Mouse (Mus musculus) hindbrain, embryonic 12.5 days (tissue): Measurements from ENCODE around the gene Smim13. TPM values are rescaled to one million over a fixed set of nuclear protein-coding genes. Genes with fewer than 3 reads are reported as not detected.
A peak's percentile ranks its signal among the peaks of the same experiment; 100 is the strongest.
"Not testable (repeated sequence)": the region's sequence is repeated elsewhere in the genome, so short reads cannot be mapped to it uniquely, and the experiment has no call there.

ENCODE experiments used
- ATAC-seq: fragments of 200-750 bp; cut with Nextera tagmentation; 2 replicates; pipeline ENCODE4 v1.8.0; 2017; ENCODE audit warnings: moderate TSS enrichment; ENCODE audit not compliant: low FRiP score
- H3K27ac ChIP-seq: fragments of 300-500 bp; sonication (generic); 2 replicates; pipeline ENCODE4 v1.5.1; 2016; ENCODE audit warnings: mild to moderate bottlenecking
- H3K27me3 ChIP-seq: fragments of 300-500 bp; sonication (generic); 2 replicates; pipeline ENCODE4 v1.6.1; 2016; ENCODE audit warnings: mild to moderate bottlenecking
- H3K36me3 ChIP-seq: fragments of 300-500 bp; sonication (generic); 2 replicates; pipeline ENCODE4 v1.6.1; 2016; ENCODE audit warnings: mild to moderate bottlenecking
- H3K4me1 ChIP-seq: fragments of 300-500 bp; sonication (generic); 2 replicates; pipeline ENCODE4 v1.6.1; 2016
- H3K4me2 ChIP-seq: fragments of 300-500 bp; sonication (generic); replicated peaks from 2 replicates; pipeline ENCODE4 v1.6.1; 2016; ENCODE audit warnings: mild to moderate bottlenecking
- H3K4me3 ChIP-seq: fragments of 300-500 bp; sonication (generic); 2 replicates; pipeline ENCODE4 v1.5.1; 2016; ENCODE audit warnings: mild to moderate bottlenecking
- H3K9ac ChIP-seq: fragments of 300-500 bp; sonication (generic); 2 replicates; pipeline ENCODE4 v1.6.1; 2016; ENCODE audit warnings: mild to moderate bottlenecking, moderate library complexity
- H3K9me3 ChIP-seq: fragments of 300-500 bp; sonication (generic); replicated peaks from 2 replicates; pipeline ENCODE4 v1.6.1; 2016; ENCODE audit warnings: mild to moderate bottlenecking
- WGBS: fragments of 180-500 bp; shearing (Covaris S2); methylation state at CpG from one replicate; pipeline ENCODE4 v1.1.7; 2016; 5-methylcytosine and 5-hydroxymethylcytosine counted together
- polyA plus RNA-seq: library from polyadenylated mRNA; unstranded; fragments of >200 nt; fragmentation: Nextera tagmentation; extraction: Ambion mirVana; gene quantifications from 2 replicates; pipeline ENCODE4 v1.2.1, GENCODE M21; 2016

The Smim13 gene
- polyA plus RNA-seq, 1 experiment from 2014 or later, result 20.0 TPM

GRCm38 (mm10) chr13:41244306-41244830, 5.3 kb upstream of the Smim13 start:
- Histone ChIP-seq H3K4me1 (peaks cover 4% of the 10 kb centered on the region), H3K9ac (no peak overlapping the region), H3K4me3 (no peak overlapping the region), H3K9me3 (no peaks in the 10 kb centered on the region), H3K4me2 (no peak overlapping the region), H3K27me3 (peaks cover 2% of the 10 kb centered on the region; the same call in 1 of the 2 replicates), H3K27ac (no peak overlapping the region), H3K36me3 (no peaks in the 10 kb centered on the region)
- 63% methylated on average over 6 of the region's 6 CpGs for WGBS
- no peak for ATAC-seq

- H3K27me3 ChIP-seq, result no peaks in the 10 kb centered on the region
- ATAC-seq, result peak; percentile 20; the same call in 1 of the 2 replicates
- no peaks in the 10 kb centered on the region for H3K9me3 ChIP-seq
- peak overlapping the region; percentile 79 for H3K4me3 ChIP-seq
- H3K9ac ChIP-seq, result peak overlapping the region; percentile 52
- WGBS, result 47% methylated on average over 12 of the region's 12 CpGs
- H3K4me2 ChIP-seq, result peak overlapping the region; percentile 64
- H3K4me1 ChIP-seq, result peaks cover 7% of the 10 kb centered on the region
- H3K27ac ChIP-seq, result 0 out of 2 replicates have a peak overlapping the region, but pooled peaks have one; percentile 35
- no peaks in the 10 kb centered on the region for H3K36me3 ChIP-seq
Observed at GRCm38 (mm10) chr13:41248751-41249520, 708 bp upstream of the Smim13 start.

GRCm38 (mm10) chr13:41250318-41250981, 806 bp downstream of the Smim13 start:
- H3K36me3 ChIP-seq, result no peaks in the 10 kb centered on the region
- H3K9ac ChIP-seq, result peak overlapping the region; percentile 74
- peak overlapping the region; percentile 89; the same call in 1 of the 2 replicates for H3K27ac ChIP-seq
- no peak for ATAC-seq
- H3K4me2 ChIP-seq, result peak overlapping the region; percentile 64
- H3K4me1 ChIP-seq, result peaks cover 7% of the 10 kb centered on the region
- H3K9me3 ChIP-seq, result no peaks in the 10 kb centered on the region
- 1% methylated on average over 27 of the region's 27 CpGs for WGBS
- H3K27me3 ChIP-seq, result no peaks in the 10 kb centered on the region
- H3K4me3 ChIP-seq, result peak overlapping the region; percentile 79

- H3K9me3 ChIP-seq, H3K9ac ChIP-seq, H3K4me3 ChIP-seq, H3K4me1 ChIP-seq, H3K27me3 ChIP-seq, H3K27ac ChIP-seq, H3K4me2 ChIP-seq, H3K36me3 ChIP-seq, ATAC-seq: not testable (repeated sequence)
- 89% methylated on average over 5 of the region's 5 CpGs for WGBS
Observed at GRCm38 (mm10) chr13:41251232-41251631, 1.6 kb downstream of the Smim13 start.

- Histone ChIP-seq H3K27me3 (no peaks in the 10 kb centered on the region), H3K9me3 (no peaks in the 10 kb centered on the region), H3K4me2 (no peak overlapping the region), H3K4me3 (no peak overlapping the region), H3K36me3 (no peaks in the 10 kb centered on the region), H3K27ac (no peak overlapping the region), H3K4me1 (peaks cover 7% of the 10 kb centered on the region), H3K9ac (no peak overlapping the region)
- ATAC-seq, result no peak
- 78% methylated on average over 5 of the region's 5 CpGs for WGBS
Observed at GRCm38 (mm10) chr13:41251667-41252066, 2.0 kb downstream of the Smim13 start.

- H3K9ac ChIP-seq, result no peak overlapping the region
- ATAC-seq, result no peak
Observed at GRCm38 (mm10) chr13:41252141-41252540, 2.5 kb downstream of the Smim13 start.

GRCm38 (mm10) chr13:41252736-41253135, 3.1 kb downstream of the Smim13 start:
- Histone ChIP-seq H3K27me3 (no peaks in the 10 kb centered on the region), H3K9me3 (no peaks in the 10 kb centered on the region), H3K4me2 (no peak overlapping the region), H3K36me3 (no peaks in the 10 kb centered on the region), H3K4me3 (no peak overlapping the region), H3K4me1 (peaks cover 7% of the 10 kb centered on the region), H3K27ac (no peak overlapping the region), H3K9ac (no peak overlapping the region)
- 97% methylated on average over 7 of the region's 7 CpGs for WGBS
- ATAC-seq, result no peak

More at GRCm38 (mm10) chr13:41252141-41252540, 2.5 kb downstream of the Smim13 start:
- Histone ChIP-seq H3K4me2 (no peak overlapping the region), H3K4me1 (peaks cover 7% of the 10 kb centered on the region), H3K9me3 (no peaks in the 10 kb centered on the region), H3K36me3 (no peaks in the 10 kb centered on the region), H3K4me3 (no peak overlapping the region), H3K27me3 (no peaks in the 10 kb centered on the region), H3K27ac (no peak overlapping the region)
- WGBS, result 83% methylated on average over 6 of the region's 6 CpGs

GRCm38 (mm10) chr13:41256126-41256525, 6.5 kb downstream of the Smim13 start:
- 92% methylated on average over 5 of the region's 5 CpGs for WGBS
- Histone ChIP-seq H3K4me3 (no peak overlapping the region), H3K27me3 (no peaks in the 10 kb centered on the region), H3K36me3 (no peaks in the 10 kb centered on the region), H3K9me3 (no peaks in the 10 kb centered on the region), H3K27ac (no peak overlapping the region), H3K4me2 (no peak overlapping the region), H3K4me1 (0 out of 2 replicates have a peak, but pooled peaks cover under 1% of the 10 kb centered on the region), H3K9ac (no peak overlapping the region)
- no peak for ATAC-seq

- Histone ChIP-seq H3K4me2 (no peak overlapping the region), H3K27me3 (no peaks in the 10 kb centered on the region), H3K36me3 (no peaks in the 10 kb centered on the region), H3K9ac (no peak overlapping the region), H3K27ac (no peak overlapping the region), H3K4me1 (no peaks in the 10 kb centered on the region), H3K9me3 (no peaks in the 10 kb centered on the region), H3K4me3 (no peak overlapping the region)
- WGBS, result 92% methylated on average over 3 of the region's 3 CpGs
- ATAC-seq, result no peak
Observed at GRCm38 (mm10) chr13:41256962-41257361, 7.3 kb downstream of the Smim13 start.

GRCm38 (mm10) chr13:41257851-41258250, 8.2 kb downstream of the Smim13 start:
- no peak overlapping the region for H3K9ac ChIP-seq
- H3K36me3 ChIP-seq, result no peaks in the 10 kb centered on the region
- no peak for ATAC-seq
- WGBS, result 86% methylated on average over 4 of the region's 4 CpGs
- no peak overlapping the region for H3K4me2 ChIP-seq
- no peak overlapping the region for H3K27ac ChIP-seq
- no peaks in the 10 kb centered on the region for H3K27me3 ChIP-seq
- H3K4me3 ChIP-seq, result no peak overlapping the region
- no peaks in the 10 kb centered on the region for H3K9me3 ChIP-seq
- no peaks in the 10 kb centered on the region for H3K4me1 ChIP-seq

GRCm38 (mm10) chr13:41261617-41262016, 12.0 kb downstream of the Smim13 start:
- not testable (repeated sequence) for H3K27me3 ChIP-seq, ATAC-seq, H3K4me3 ChIP-seq, H3K4me1 ChIP-seq, H3K9ac ChIP-seq, H3K4me2 ChIP-seq, H3K36me3 ChIP-seq, H3K9me3 ChIP-seq, H3K27ac ChIP-seq
- 97% methylated on average over 8 of the region's 8 CpGs for WGBS

- no peak overlapping the region for H3K4me2 ChIP-seq
- H3K27me3 ChIP-seq, result no peaks in the 10 kb centered on the region
- H3K4me1 ChIP-seq, result peaks cover 5% of the 10 kb centered on the region; the same call in 1 of the 2 replicates
- H3K9me3 ChIP-seq, result no peaks in the 10 kb centered on the region
- WGBS, result 84% methylated on average over 5 of the region's 5 CpGs
- ATAC-seq, result no peak
- H3K36me3 ChIP-seq, result no peaks in the 10 kb centered on the region
- H3K4me3 ChIP-seq, result no peak overlapping the region
- H3K27ac ChIP-seq, result no peak overlapping the region
- H3K9ac ChIP-seq, result no peak overlapping the region
Observed at GRCm38 (mm10) chr13:41263304-41264006, 13.8 kb downstream of the Smim13 start.
